Comparison of ENCODE assay signal across 21 mouse cellular contexts in genomic region chr16:18483839-18484238, GRCm38 (mm10). TPM values are rescaled to one million over a fixed set of nuclear protein-coding genes. Genes with fewer than 3 reads are reported as not detected.
DNase-seq lines count a peak whose midpoint lies in the region; ATAC-seq and TF ChIP-seq lines count a peak whose summit lies in the region.
"Had no signal": no experiment of that assay in that cellular context is flagged by ENCODE, and none has a peak within 500 bp of the region (broad histone marks: within the 10 kb centered on the region; RNA-seq: fewer than 3 reads in every experiment).

No protein-coding gene starts in this region.

- no peaks in the 10 kb centered on the region for H3K9me3 ChIP-seq in forebrain, embryonic 10.5 days
- H3K9me3 ChIP-seq in forebrain, embryonic 15.5 days, result no peaks in the 10 kb centered on the region
- no peaks in the 10 kb centered on the region for H3K9me3 ChIP-seq in hindbrain, embryonic 11.5 days (ENCODE audit: control insufficient read depth, low read length)
- H3K9me3 ChIP-seq in hindbrain, embryonic 16.5 days (ENCODE audit: control insufficient read depth, low read length), result no peaks in the 10 kb centered on the region
- H3K9me3 ChIP-seq in neural tube, embryonic 15.5 days (replicated peaks), result no peaks in the 10 kb centered on the region
- H3K9me3 ChIP-seq: liver, embryonic 12.5 days; midbrain, embryonic 13.5 days; neural tube, embryonic 13.5 days had no signal

- H3K9ac ChIP-seq in forebrain, embryonic 15.5 days (replicated peaks), result no peak overlapping the region
- no peak overlapping the region for H3K9ac ChIP-seq in hindbrain, embryonic 11.5 days (ENCODE audit: low read depth, low read length)
- no peak overlapping the region for H3K9ac ChIP-seq in hindbrain, embryonic 16.5 days (ENCODE audit: low read depth, low read length)
- H3K9ac ChIP-seq in neural tube, embryonic 15.5 days (replicated peaks), result no peak overlapping the region
- H3K9ac ChIP-seq: liver, embryonic 12.5 days; midbrain, embryonic 13.5 days; neural tube, embryonic 13.5 days had no signal

- WGBS in forebrain, embryonic 10.5 days, result 61% methylated on average over 5 of the region's 5 CpGs
- WGBS in forebrain, embryonic 15.5 days, result 66% methylated on average over 5 of the region's 5 CpGs
- WGBS in hindbrain, embryonic 11.5 days, result 53% methylated on average over 5 of the region's 5 CpGs
- WGBS in hindbrain, embryonic 16.5 days, result 74% methylated on average over 5 of the region's 5 CpGs
- WGBS in thymus, adult 2 months, result 92% methylated on average over 5 of the region's 5 CpGs
- 67% methylated on average over 5 of the region's 5 CpGs for WGBS in neural tube, embryonic 15.5 days

- peaks cover 16% of the 10 kb centered on the region; the same call in 1 of the 2 replicates for H3K27me3 ChIP-seq in forebrain, embryonic 10.5 days (ENCODE audit: poor library complexity, severe bottlenecking)
- no peaks in the 10 kb centered on the region for H3K27me3 ChIP-seq in forebrain, embryonic 15.5 days
- no peaks in the 10 kb centered on the region for H3K27me3 ChIP-seq in hindbrain, embryonic 11.5 days (ENCODE audit: control insufficient read depth, insufficient read depth, low read length)
- H3K27me3 ChIP-seq in hindbrain, embryonic 16.5 days (replicated peaks; ENCODE audit: control insufficient read depth, insufficient read depth, low read length), result no peaks in the 10 kb centered on the region
- no peaks in the 10 kb centered on the region for H3K27me3 ChIP-seq in thymus, adult 2 months (ENCODE audit: control insufficient read depth, insufficient read depth, low read length)
- H3K27me3 ChIP-seq in neural tube, embryonic 15.5 days (replicated peaks), result no peaks in the 10 kb centered on the region
- H3K27me3 ChIP-seq: liver, embryonic 12.5 days; midbrain, embryonic 13.5 days; neural tube, embryonic 13.5 days had no signal

- H3K4me2 ChIP-seq in forebrain, embryonic 15.5 days (replicated peaks), result no peak overlapping the region
- no peak overlapping the region for H3K4me2 ChIP-seq in hindbrain, embryonic 11.5 days (replicated peaks; ENCODE audit: low read depth, low read length)
- H3K4me2 ChIP-seq in hindbrain, embryonic 16.5 days (ENCODE audit: low read length), result no peak overlapping the region
- no peak overlapping the region for H3K4me2 ChIP-seq in neural tube, embryonic 15.5 days
- H3K4me2 ChIP-seq: liver, embryonic 12.5 days; midbrain, embryonic 13.5 days; neural tube, embryonic 13.5 days had no signal

- TF ChIP-seq CTCF in thymus, adult 2 months (IDR thresholded peaks at IDR 0.05; ENCODE audit: borderline replicate concordance, control insufficient read depth, extremely low read depth, insufficient read depth, low read length, poor library complexity), result no peak

- H3K36me3 ChIP-seq in forebrain, embryonic 10.5 days (replicated peaks), result 0 out of 2 replicates have a peak, but pooled peaks cover 2% of the 10 kb centered on the region
- H3K36me3 ChIP-seq in forebrain, embryonic 15.5 days, result no peaks in the 10 kb centered on the region
- no peaks in the 10 kb centered on the region for H3K36me3 ChIP-seq in hindbrain, embryonic 11.5 days (ENCODE audit: control insufficient read depth, insufficient read depth, low read length)
- no peaks in the 10 kb centered on the region for H3K36me3 ChIP-seq in hindbrain, embryonic 16.5 days (ENCODE audit: control insufficient read depth, insufficient read depth, low read length)
- H3K36me3 ChIP-seq in thymus, adult 2 months (ENCODE audit: control insufficient read depth, insufficient read depth, low read length), result no peaks in the 10 kb centered on the region
- no peaks in the 10 kb centered on the region for H3K36me3 ChIP-seq in neural tube, embryonic 15.5 days
- H3K36me3 ChIP-seq: midbrain, embryonic 13.5 days; neural tube, embryonic 13.5 days had no signal

- no peak overlapping the region for H3K4me3 ChIP-seq in forebrain, embryonic 10.5 days
- H3K4me3 ChIP-seq in forebrain, embryonic 15.5 days, result no peak overlapping the region
- no peak overlapping the region for H3K4me3 ChIP-seq in hindbrain, embryonic 11.5 days (ENCODE audit: low read depth, low read length)
- H3K4me3 ChIP-seq in hindbrain, embryonic 16.5 days (ENCODE audit: low read length), result no peak overlapping the region
- no peak overlapping the region for H3K4me3 ChIP-seq in thymus, adult 2 months (ENCODE audit: control insufficient read depth, insufficient read depth, low read length)
- H3K4me3 ChIP-seq in neural tube, embryonic 15.5 days (replicated peaks), result no peak overlapping the region
- H3K4me3 ChIP-seq: liver, embryonic 12.5 days; midbrain, embryonic 13.5 days; myocyte; neural tube, embryonic 13.5 days had no signal

- TF ChIP-seq POLR2A in thymus, adult 2 months (IDR thresholded peaks at IDR 0.05; ENCODE audit: control insufficient read depth, extremely low read depth, insufficient read depth, low read length, poor library complexity), result no peak

- no peak for ATAC-seq in forebrain, embryonic 15.5 days (replicated peaks)
- ATAC-seq in hindbrain, embryonic 11.5 days (ENCODE audit: low FRiP score), result 0 out of 2 replicates have a peak, but pooled peaks have one; percentile 7
- no peak for ATAC-seq in hindbrain, embryonic 16.5 days
- ATAC-seq in neural tube, embryonic 15.5 days (ENCODE audit: low FRiP score), result no peak
- ATAC-seq: CD4-positive, CD25-positive, alpha-beta regulatory T cell, adult 4 months; liver, embryonic 12.5 days had no signal

- no peak for DNase-seq in forebrain, embryonic 10.5 days (ENCODE audit: extremely low spot score, low spot score)
- no peak for DNase-seq in hindbrain, embryonic 11.5 days (ENCODE audit: low spot score)
- peak; percentile 5 for DNase-seq in thymus, postnatal 4 days
- DNase-seq in thymus, adult 2 months, result no peak
- DNase-seq: adrenal gland, postnatal 36 days; cerebellum, adult 11 months; cerebellum, adult 9-11 months; gastrocnemius, postnatal 36 days; kidney, adult 11 months; kidney, postnatal 10 days; lung, adult 18-20 months; lung, postnatal 10 days; thymus, postnatal 14 days had no signal

- peaks cover 33% of the 10 kb centered on the region for H3K4me1 ChIP-seq in forebrain, embryonic 10.5 days
- peaks cover 7% of the 10 kb centered on the region for H3K4me1 ChIP-seq in forebrain, embryonic 15.5 days
- H3K4me1 ChIP-seq in hindbrain, embryonic 11.5 days (replicated peaks; ENCODE audit: control insufficient read depth, insufficient read depth, low read length), result no peaks in the 10 kb centered on the region
- H3K4me1 ChIP-seq in hindbrain, embryonic 16.5 days (ENCODE audit: control insufficient read depth, insufficient read depth, low read depth, low read length), result peaks cover 3% of the 10 kb centered on the region
- H3K4me1 ChIP-seq in thymus, adult 2 months (replicated peaks; ENCODE audit: control insufficient read depth, insufficient read depth, low read length), result peaks cover 6% of the 10 kb centered on the region; the same call in 1 of the 2 replicates
- peaks cover 6% of the 10 kb centered on the region; the same call in 1 of the 2 replicates for H3K4me1 ChIP-seq in neural tube, embryonic 15.5 days

- H3K27ac ChIP-seq in forebrain, embryonic 10.5 days, result peak overlapping the region; percentile 42
- no peak overlapping the region for H3K27ac ChIP-seq in forebrain, embryonic 15.5 days (replicated peaks)
- no peak overlapping the region for H3K27ac ChIP-seq in hindbrain, embryonic 11.5 days (ENCODE audit: low read depth, low read length)
- H3K27ac ChIP-seq in hindbrain, embryonic 16.5 days (ENCODE audit: low read depth, low read length), result no peak overlapping the region
- no peak overlapping the region for H3K27ac ChIP-seq in thymus, adult 2 months (ENCODE audit: control insufficient read depth, insufficient read depth, low read length)
- H3K27ac ChIP-seq in neural tube, embryonic 15.5 days (replicated peaks), result no peak overlapping the region
- H3K27ac ChIP-seq: liver, embryonic 12.5 days; neural tube, embryonic 13.5 days had no signal

RNA-seq across cellular contexts. Expression of gene Gnb1l, which starts 14.7 kb away (rescaled TPM):
- polyA plus RNA-seq in forebrain, embryonic 10.5 days (2016; fragmentation: Nextera tagmentation; extraction: Ambion mirVana), result 17.2 and 22.5 TPM in 2 replicates
- polyA plus RNA-seq in forebrain, embryonic 15.5 days (2015; fragmentation: Nextera tagmentation; extraction: Ambion mirVana), result 16.0 and 16.4 TPM in 2 replicates
- 13.0 and 14.9 TPM in 2 replicates for polyA plus RNA-seq in hindbrain, embryonic 11.5 days (2014; fragmentation: Nextera tagmentation; extraction: Ambion mirVana)
- polyA plus RNA-seq in hindbrain, embryonic 16.5 days (2015; fragmentation: Nextera tagmentation; extraction: Ambion mirVana), result 16.4 and 19.3 TPM in 2 replicates
- 38.7 and 48.9 TPM in 2 replicates for polyA plus RNA-seq in thymus, adult 2 months (2012; rRNA removed)
- 16.1 and 18.8 TPM in 2 replicates for polyA plus RNA-seq in neural tube, embryonic 15.5 days (2015; fragmentation: Nextera tagmentation; extraction: Ambion mirVana)

RNA-seq across cellular contexts. Expression of gene Rtl10, which starts 14.9 kb away (rescaled TPM):
- 2.3 and 3.1 TPM in 2 replicates for polyA plus RNA-seq in forebrain, embryonic 10.5 days (2016; fragmentation: Nextera tagmentation; extraction: Ambion mirVana)
- 3.4 and 3.5 TPM in 2 replicates for polyA plus RNA-seq in forebrain, embryonic 15.5 days (2015; fragmentation: Nextera tagmentation; extraction: Ambion mirVana)
- 1.8 and 3.0 TPM in 2 replicates for polyA plus RNA-seq in hindbrain, embryonic 11.5 days (2014; fragmentation: Nextera tagmentation; extraction: Ambion mirVana)
- 3.2 and 3.6 TPM in 2 replicates for polyA plus RNA-seq in hindbrain, embryonic 16.5 days (2015; fragmentation: Nextera tagmentation; extraction: Ambion mirVana)
- polyA plus RNA-seq in thymus, adult 2 months (2012; rRNA removed), result 47.0 and 63.6 TPM in 2 replicates
- polyA plus RNA-seq in neural tube, embryonic 15.5 days (2015; fragmentation: Nextera tagmentation; extraction: Ambion mirVana), result 3.1 and 4.9 TPM in 2 replicates

RNA-seq across cellular contexts. Expression of gene Comt, which starts 57.2 kb away (rescaled TPM):
- polyA plus RNA-seq in forebrain, embryonic 10.5 days (2016; fragmentation: Nextera tagmentation; extraction: Ambion mirVana), result 58.1 and 60.1 TPM in 2 replicates
- 83.0 and 84.4 TPM in 2 replicates for polyA plus RNA-seq in forebrain, embryonic 15.5 days (2015; fragmentation: Nextera tagmentation; extraction: Ambion mirVana)
- 49.6 and 53.9 TPM in 2 replicates for polyA plus RNA-seq in hindbrain, embryonic 11.5 days (2014; fragmentation: Nextera tagmentation; extraction: Ambion mirVana)
- polyA plus RNA-seq in hindbrain, embryonic 16.5 days (2015; fragmentation: Nextera tagmentation; extraction: Ambion mirVana), result 119 and 123 TPM in 2 replicates
- 104 and 108 TPM in 2 replicates for polyA plus RNA-seq in thymus, adult 2 months (2012; rRNA removed)
- polyA plus RNA-seq in neural tube, embryonic 15.5 days (2015; fragmentation: Nextera tagmentation; extraction: Ambion mirVana), result 117 and 128 TPM in 2 replicates

RNA-seq across cellular contexts. Expression of gene Txnrd2, which starts 57.7 kb away (rescaled TPM):
- 31.6 and 35.1 TPM in 2 replicates for polyA plus RNA-seq in forebrain, embryonic 10.5 days (2016; fragmentation: Nextera tagmentation; extraction: Ambion mirVana)
- 24.2 and 26.3 TPM in 2 replicates for polyA plus RNA-seq in forebrain, embryonic 15.5 days (2015; fragmentation: Nextera tagmentation; extraction: Ambion mirVana)
- 22.2 and 23.8 TPM in 2 replicates for polyA plus RNA-seq in hindbrain, embryonic 11.5 days (2014; fragmentation: Nextera tagmentation; extraction: Ambion mirVana)
- 37.5 and 40.6 TPM in 2 replicates for polyA plus RNA-seq in hindbrain, embryonic 16.5 days (2015; fragmentation: Nextera tagmentation; extraction: Ambion mirVana)
- polyA plus RNA-seq in thymus, adult 2 months (2012; rRNA removed), result 10.6 and 10.7 TPM in 2 replicates
- polyA plus RNA-seq in neural tube, embryonic 15.5 days (2015; fragmentation: Nextera tagmentation; extraction: Ambion mirVana), result 28.3 and 30.9 TPM in 2 replicates
